Mouse (Mus musculus): ENCODE results near the gene Efna1. TPM values are rescaled to one million over a fixed set of nuclear protein-coding genes. Genes with fewer than 3 reads are reported as not detected.

Efna1 gene
- polyA plus RNA-seq, 2 experiments: 42.2 to 52.2 TPM

- ATAC-seq (ENCODE audit: low FRiP score, low read depth) (no peak), DNase-seq (ENCODE audit: low spot score) (no peak)
- no peak overlapping the region for H3K27ac ChIP-seq (replicated peaks; ENCODE audit: low read depth, low read length)
- no peak overlapping the region; the same call in 1 of the 2 replicates for H3K4me2 ChIP-seq (replicated peaks; ENCODE audit: low read depth, low read length, severe bottlenecking)
- H3K9me3 ChIP-seq (ENCODE audit: control insufficient read depth, low read length): no peaks in the 10 kb centered on the region
- H3K36me3 ChIP-seq (ENCODE audit: control insufficient read depth, insufficient read depth, low read length): peaks cover 13% of the 10 kb centered on the region
- H3K27me3 ChIP-seq (ENCODE audit: control insufficient read depth, insufficient read depth, low read length): no peaks in the 10 kb centered on the region
- no peak for TF ChIP-seq POLR2A (IDR thresholded peaks at IDR 0.05; ENCODE audit: borderline replicate concordance, extremely low read depth, insufficient read depth, insufficient read length)
- WGBS: 8% methylated on average over 16 of the region's 17 CpGs
- no peak overlapping the region for H3K9ac ChIP-seq (ENCODE audit: low read depth, low read length, severe bottlenecking)
- H3K4me1 ChIP-seq (ENCODE audit: control insufficient read depth, insufficient read depth, low read length): peaks cover 15% of the 10 kb centered on the region
- H3K4me3 ChIP-seq (replicated peaks; ENCODE audit: low read length): no peak overlapping the region
Observed at GRCm38 (mm10) chr3:89251365-89251895, 29.5 kb downstream of the Efna1 start.

- Histone ChIP-seq H3K4me1 (ENCODE audit: control insufficient read depth, insufficient read depth, low read length) (peaks cover 19% of the 10 kb centered on the region), H3K27ac (replicated peaks; ENCODE audit: low read depth, low read length) (no peak overlapping the region), H3K9me3 (ENCODE audit: control insufficient read depth, low read length) (no peaks in the 10 kb centered on the region), H3K27me3 (ENCODE audit: control insufficient read depth, insufficient read depth, low read length) (no peaks in the 10 kb centered on the region), H3K36me3 (ENCODE audit: control insufficient read depth, insufficient read depth, low read length) (peaks cover 13% of the 10 kb centered on the region), H3K9ac (ENCODE audit: low read depth, low read length, severe bottlenecking) (no peak overlapping the region), H3K4me3 (replicated peaks; ENCODE audit: low read length) (no peak overlapping the region), H3K4me2 (replicated peaks; ENCODE audit: low read depth, low read length, severe bottlenecking) (no peak overlapping the region)
- DNase-seq (ENCODE audit: low spot score): peak; percentile 45
- no peak for TF ChIP-seq POLR2A (IDR thresholded peaks at IDR 0.05; ENCODE audit: borderline replicate concordance, extremely low read depth, insufficient read depth, insufficient read length)
- no peak for ATAC-seq (ENCODE audit: low FRiP score, low read depth)
- 18% methylated on average over 7 of the region's 7 CpGs for WGBS
Observed at GRCm38 (mm10) chr3:89250435-89251040, 30.4 kb downstream of the Efna1 start.

DNA sequence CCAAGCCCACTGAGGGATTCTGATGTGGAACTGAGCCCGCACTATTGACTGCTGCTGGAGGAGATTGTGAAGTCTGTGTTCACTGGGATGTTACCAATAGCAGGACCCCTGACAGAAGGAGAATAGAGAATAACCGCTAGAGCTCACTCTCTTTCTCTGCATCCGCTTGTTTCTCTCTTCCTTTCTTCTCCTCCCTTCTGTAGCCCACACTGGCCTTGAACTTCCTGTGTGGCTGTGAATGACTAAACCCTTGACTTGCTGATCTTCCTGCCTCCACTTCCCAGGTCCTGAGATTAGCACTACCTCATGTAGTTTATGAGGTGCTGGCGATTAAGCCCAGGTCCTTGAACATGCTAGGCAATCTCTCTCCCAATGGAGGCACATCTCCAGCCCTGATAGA lies 33.5 kb downstream of the Efna1 start:
- H3K9me3 ChIP-seq (ENCODE audit: control insufficient read depth, low read length): no peaks in the 10 kb centered on the region
- ATAC-seq (ENCODE audit: low FRiP score, low read depth): no peak
- H3K4me3 ChIP-seq (replicated peaks; ENCODE audit: low read length): peak overlapping the region; percentile 86
- H3K27me3 ChIP-seq (ENCODE audit: control insufficient read depth, insufficient read depth, low read length): no peaks in the 10 kb centered on the region
- no peak for TF ChIP-seq POLR2A (IDR thresholded peaks at IDR 0.05; ENCODE audit: borderline replicate concordance, extremely low read depth, insufficient read depth, insufficient read length)
- H3K9ac ChIP-seq (ENCODE audit: low read depth, low read length, severe bottlenecking): peak overlapping the region; percentile 75
- 88% methylated on average over 4 of the region's 4 CpGs for WGBS
- peaks cover 13% of the 10 kb centered on the region for H3K36me3 ChIP-seq (ENCODE audit: control insufficient read depth, insufficient read depth, low read length)
- peaks cover 38% of the 10 kb centered on the region for H3K4me1 ChIP-seq (ENCODE audit: control insufficient read depth, insufficient read depth, low read length)
- no peak for DNase-seq (ENCODE audit: low spot score)
- peak overlapping the region; percentile 90 for H3K4me2 ChIP-seq (replicated peaks; ENCODE audit: low read depth, low read length, severe bottlenecking)
- no peak overlapping the region for H3K27ac ChIP-seq (replicated peaks; ENCODE audit: low read depth, low read length)

GRCm38 (mm10) chr3:89246261-89247100 lies 34.5 kb downstream of the Efna1 start, which contains the start of gene Trim46:
Trim46 (minus strand) TSS chr3:89246309.
- DNase-seq (ENCODE audit: low spot score) (peak; percentile 88), ATAC-seq (ENCODE audit: low FRiP score, low read depth) (peak; percentile 83)
- 0 out of 2 replicates have a peak, but pooled peaks have one; percentile 10 for TF ChIP-seq POLR2A (IDR thresholded peaks at IDR 0.05; ENCODE audit: borderline replicate concordance, extremely low read depth, insufficient read depth, insufficient read length)
- no peaks in the 10 kb centered on the region for H3K27me3 ChIP-seq (ENCODE audit: control insufficient read depth, insufficient read depth, low read length)
- peaks cover 33% of the 10 kb centered on the region for H3K4me1 ChIP-seq (ENCODE audit: control insufficient read depth, insufficient read depth, low read length)
- peak within 1 kb of the TSS; percentile 86 for H3K4me3 ChIP-seq (replicated peaks; ENCODE audit: low read length)
- no peaks in the 10 kb centered on the region for H3K9me3 ChIP-seq (ENCODE audit: control insufficient read depth, low read length)
- H3K36me3 ChIP-seq (ENCODE audit: control insufficient read depth, insufficient read depth, low read length): peaks cover 18% of the 10 kb centered on the region
- H3K27ac ChIP-seq (replicated peaks; ENCODE audit: low read depth, low read length): peak within 1 kb of the TSS; percentile 65
- 1% methylated on average over 40 of the region's 42 CpGs for whole genome bisulfite sequencing
- peak within 1 kb of the TSS; percentile 75 for H3K9ac ChIP-seq (ENCODE audit: low read depth, low read length, severe bottlenecking)
- peak within 1 kb of the TSS; percentile 90 for H3K4me2 ChIP-seq (replicated peaks; ENCODE audit: low read depth, low read length, severe bottlenecking)

GRCm38 (mm10) chr3:89245688-89246171 lies 35.2 kb downstream of the Efna1 start, which contains the start of gene Krtcap2:
Krtcap2 (plus strand) TSS chr3:89245966.
- peak; percentile 56 for ATAC-seq (ENCODE audit: low FRiP score, low read depth)
- peak within 1 kb of the TSS; percentile 86 for H3K4me3 ChIP-seq (replicated peaks; ENCODE audit: low read length)
- H3K4me1 ChIP-seq (ENCODE audit: control insufficient read depth, insufficient read depth, low read length): peaks cover 29% of the 10 kb centered on the region
- H3K27ac ChIP-seq (replicated peaks; ENCODE audit: low read depth, low read length): peak within 1 kb of the TSS; percentile 65
- peaks cover 25% of the 10 kb centered on the region for H3K36me3 ChIP-seq (ENCODE audit: control insufficient read depth, insufficient read depth, low read length)
- TF ChIP-seq POLR2A (IDR thresholded peaks at IDR 0.05; ENCODE audit: borderline replicate concordance, extremely low read depth, insufficient read depth, insufficient read length): no peak
- H3K9ac ChIP-seq (ENCODE audit: low read depth, low read length, severe bottlenecking): peak within 1 kb of the TSS; percentile 75
- DNase-seq (ENCODE audit: low spot score): peak; percentile 72
- no peaks in the 10 kb centered on the region for H3K9me3 ChIP-seq (ENCODE audit: control insufficient read depth, low read length)
- 4% methylated on average over 20 of the region's 20 CpGs for WGBS
- H3K27me3 ChIP-seq (ENCODE audit: control insufficient read depth, insufficient read depth, low read length): no peaks in the 10 kb centered on the region
- peak within 1 kb of the TSS; percentile 90 for H3K4me2 ChIP-seq (replicated peaks; ENCODE audit: low read depth, low read length, severe bottlenecking)
